Mouse (Mus musculus) forebrain, embryonic 11.5 days (tissue): ENCODE data around the gene Coasy. TPM values are rescaled to one million over a fixed set of nuclear protein-coding genes. Genes with fewer than 3 reads are reported as not detected.

Experiments used
- ATAC-seq: fragments of 200-750 bp; cut with Nextera tagmentation; replicated peaks from 2 replicates; pipeline ENCODE4 v1.8.0; 2017; ENCODE audit warnings: moderate TSS enrichment; ENCODE audit not compliant: low FRiP score
- DNase-seq: peaks from one replicate; pipeline ENCODE4 v3.0.0-alpha.2; 2017; ENCODE audit warnings: low spot score
- H3K27ac ChIP-seq: fragments of 300-500 bp; sonication (generic); 2 replicates; pipeline ENCODE4 v1.5.1; 2014; ENCODE audit warnings: low read depth, low read length
- H3K27me3 ChIP-seq: fragments of 300-500 bp; sonication (generic); 2 replicates; pipeline ENCODE4 v1.6.1; 2014; ENCODE audit warnings: mild to moderate bottlenecking, low read length, mixed read lengths; ENCODE audit not compliant: control insufficient read depth, insufficient read depth
- H3K36me3 ChIP-seq: fragments of 300-500 bp; sonication (generic); 2 replicates; pipeline ENCODE4 v1.6.1; 2014; ENCODE audit warnings: mild to moderate bottlenecking, low read length, moderate library complexity, mixed read lengths; ENCODE audit not compliant: control insufficient read depth, insufficient read depth
- H3K4me1 ChIP-seq: fragments of 300-500 bp; sonication (generic); replicated peaks from 2 replicates; pipeline ENCODE4 v1.6.1; 2014; ENCODE audit warnings: low read length, mixed read lengths; ENCODE audit not compliant: control insufficient read depth, insufficient read depth
- H3K4me2 ChIP-seq: fragments of 300-500 bp; sonication (generic); 2 replicates; pipeline ENCODE4 v1.6.1; 2014; ENCODE audit warnings: low read depth, mild to moderate bottlenecking, low read length, moderate library complexity, mixed read lengths; ENCODE audit not compliant: severe bottlenecking
- H3K4me3 ChIP-seq: fragments of 300-500 bp; sonication (generic); 2 replicates; pipeline ENCODE4 v1.5.1; 2014; ENCODE audit warnings: low read depth, low read length
- H3K9ac ChIP-seq: fragments of 300-500 bp; sonication (generic); 2 replicates; pipeline ENCODE4 v1.6.1; 2014; ENCODE audit warnings: low read length
- H3K9me3 ChIP-seq: fragments of 300-500 bp; sonication (generic); 2 replicates; pipeline ENCODE4 v1.6.1; 2016; ENCODE audit warnings: low read length, mixed read lengths; ENCODE audit not compliant: control insufficient read depth
- WGBS: fragments of 180-500 bp; shearing (Covaris S2); extraction: QIAGEN DNeasy Blood & Tissue Kit; methylation state at CpG from one replicate; pipeline ENCODE4 v1.1.7; 2014; 5-methylcytosine and 5-hydroxymethylcytosine counted together
- polyA plus RNA-seq: library from polyadenylated mRNA; unstranded; fragments of >200 nt; fragmentation: Nextera tagmentation; extraction: Ambion mirVana; gene quantifications from 2 replicates; pipeline ENCODE4 v1.2.1, GENCODE M21; 2014

Gene Coasy
- polyA plus RNA-seq, 1 experiment from 2014 or later = 51.5 TPM

DNA sequence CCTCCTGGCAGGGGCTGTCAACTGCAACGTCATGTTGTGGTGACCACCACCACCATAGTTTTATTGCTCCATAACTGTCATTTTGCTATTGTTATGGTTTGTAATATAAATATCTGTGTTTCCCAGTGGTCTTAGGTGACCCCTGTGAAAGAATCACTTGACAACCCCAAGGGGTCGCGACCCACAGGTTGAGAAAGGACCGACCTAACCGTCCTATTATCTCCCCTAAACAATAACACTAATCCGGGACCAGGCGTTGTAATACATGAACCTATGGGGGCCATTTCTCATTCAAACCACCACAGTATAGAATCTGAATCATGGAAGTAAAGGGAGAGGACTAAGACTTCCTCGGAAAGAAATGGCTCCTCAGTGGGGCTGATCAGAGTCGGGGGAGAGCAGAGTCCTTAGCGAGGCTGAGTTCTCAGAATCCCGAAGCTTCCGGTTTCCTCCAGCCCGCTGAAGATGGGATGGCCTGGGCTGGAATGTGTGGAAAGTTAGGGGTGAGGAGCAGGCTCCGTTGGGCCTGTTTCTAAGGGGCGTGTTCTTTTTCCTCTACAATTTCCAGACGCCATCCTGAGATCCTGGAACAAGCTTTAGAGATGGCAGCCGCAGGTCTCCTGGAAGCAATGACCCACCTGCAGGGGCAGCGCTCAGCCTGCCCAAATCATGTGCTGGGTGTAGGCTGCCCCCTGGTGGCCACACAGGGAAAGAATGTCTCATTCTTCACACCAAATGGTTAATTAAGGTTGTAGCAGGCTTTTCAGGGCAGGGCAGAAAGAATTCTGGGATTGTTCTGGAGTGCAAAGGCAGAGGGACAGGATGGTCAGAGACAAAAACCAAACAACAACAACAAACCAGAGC, 15.6 kb upstream of the Coasy start:
- DNase-seq (peak; percentile 93), ATAC-seq (peak; percentile 28; the same call in 1 of the 2 replicates)
- Histone ChIP-seq H3K4me3 (peak overlapping the region; percentile 19), H3K9me3 (no peaks in the 10 kb centered on the region), H3K9ac (peak overlapping the region; percentile 55; the same call in 1 of the 2 replicates), H3K27me3 (peaks cover 9% of the 10 kb centered on the region), H3K4me1 (0 out of 2 replicates have a peak, but pooled peaks cover 5% of the 10 kb centered on the region), H3K36me3 (no peaks in the 10 kb centered on the region), H3K27ac (no peak overlapping the region), H3K4me2 (peak overlapping the region; percentile 47)
- 20% methylated on average over 18 of the region's 18 CpGs for WGBS

DNA sequence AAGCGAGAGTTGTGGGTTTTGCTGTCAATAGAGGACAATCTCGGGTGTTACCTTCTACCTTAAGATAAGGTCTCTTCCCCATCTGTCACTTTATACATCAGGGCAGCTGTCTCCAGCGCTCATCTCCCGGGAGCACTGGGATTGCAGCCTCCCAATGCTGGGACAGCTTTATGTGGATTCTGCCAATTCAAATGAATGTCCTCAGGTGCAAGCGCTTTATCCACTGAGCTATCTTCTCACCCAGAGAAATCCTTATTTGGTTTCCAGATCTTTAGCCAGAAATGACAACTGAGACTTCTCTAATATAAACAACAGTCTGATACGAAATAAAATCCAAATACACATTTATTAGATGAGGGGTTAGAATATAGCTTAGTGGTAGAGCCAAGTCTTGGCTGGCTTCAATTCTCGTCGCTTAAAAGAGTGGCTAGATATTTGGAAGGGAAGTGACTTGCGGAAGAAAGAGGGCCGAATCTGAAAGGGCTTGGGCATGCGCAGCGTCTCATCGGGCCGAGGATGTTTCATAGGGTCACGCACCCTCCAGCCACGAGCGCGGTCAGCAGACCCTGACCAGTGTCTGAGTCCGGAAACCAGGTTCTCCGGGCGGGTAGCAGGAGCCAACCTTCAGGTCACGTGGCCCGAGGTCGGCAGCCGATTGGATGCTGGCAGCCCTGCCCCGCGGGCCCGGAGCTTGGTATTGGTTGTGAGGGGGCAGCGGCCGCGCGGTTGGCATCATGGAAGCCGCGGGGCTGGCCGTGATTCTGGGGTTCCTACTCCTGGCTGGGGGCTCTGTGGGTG, 12.8 kb upstream of the Coasy start, which contains the start of gene Naglu:
TSS of gene Naglu (plus strand) at position 622 of the 798 bp plus-strand sequence.
- Histone ChIP-seq H3K4me2 (peak within 1 kb of the TSS; percentile 98), H3K27ac (no peak within 1 kb of the TSS)
- WGBS = 5% methylated on average over 35 of the region's 35 CpGs

DNA sequence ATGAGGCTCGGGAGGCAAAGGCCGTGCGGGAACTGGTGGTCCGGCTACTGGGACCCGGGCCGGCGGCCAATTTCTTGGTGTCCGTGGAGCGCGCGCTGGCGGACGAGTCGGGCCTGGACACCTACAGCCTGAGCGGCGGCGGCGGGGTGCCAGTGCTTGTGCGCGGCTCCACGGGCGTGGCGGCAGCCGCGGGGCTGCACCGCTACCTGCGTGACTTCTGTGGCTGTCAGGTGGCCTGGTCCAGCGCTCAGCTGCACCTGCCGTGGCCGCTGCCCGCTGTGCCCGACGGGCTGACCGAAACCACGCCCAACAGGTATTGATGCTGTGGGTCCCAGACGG, 12.2 kb upstream of the Coasy start:
- Histone ChIP-seq H3K4me3 (peak overlapping the region; percentile 76), H3K9me3 (no peaks in the 10 kb centered on the region), H3K27ac (no peak overlapping the region), H3K9ac (peak overlapping the region; percentile 80), H3K4me1 (0 out of 2 replicates have a peak, but pooled peaks cover 3% of the 10 kb centered on the region), H3K4me2 (peak overlapping the region; percentile 98), H3K36me3 (no peaks in the 10 kb centered on the region), H3K27me3 (peaks cover 9% of the 10 kb centered on the region)
- no peak for DNase-seq
- peak; percentile 57 for ATAC-seq
- under 1% methylated on average over 36 of the region's 36 CpGs for WGBS

More for the DNA sequence above, 12.8 kb upstream of the Coasy start, which contains the start of gene Naglu:
- Histone ChIP-seq H3K27me3 (peaks cover 9% of the 10 kb centered on the region), H3K4me3 (peak within 1 kb of the TSS; percentile 76), H3K9ac (peak within 1 kb of the TSS; percentile 80), H3K9me3 (no peaks in the 10 kb centered on the region), H3K36me3 (no peaks in the 10 kb centered on the region), H3K4me1 (0 out of 2 replicates have a peak, but pooled peaks cover 3% of the 10 kb centered on the region)
- DNase-seq (peak; percentile 95), ATAC-seq (peak; percentile 89)

DNA sequence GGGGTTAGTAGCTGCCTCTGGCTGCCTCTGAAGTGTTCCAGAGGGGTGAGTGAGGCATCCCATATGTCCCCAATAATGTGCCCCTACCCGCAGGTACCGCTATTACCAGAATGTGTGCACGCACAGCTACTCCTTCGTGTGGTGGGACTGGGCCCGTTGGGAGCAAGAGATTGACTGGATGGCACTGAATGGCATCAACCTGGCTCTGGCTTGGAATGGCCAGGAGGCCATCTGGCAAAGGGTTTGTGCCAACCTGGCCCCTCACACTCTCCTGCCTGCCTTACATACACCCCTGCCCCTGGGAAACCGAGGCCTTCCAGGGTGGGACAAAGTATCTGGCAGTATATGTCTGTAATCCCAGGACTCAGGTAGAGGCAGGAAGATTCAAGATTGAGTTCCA, 11.4 kb upstream of the Coasy start:
- peak overlapping the region; percentile 98 for H3K4me2 ChIP-seq
- H3K9me3 ChIP-seq = no peaks in the 10 kb centered on the region
- no peaks in the 10 kb centered on the region for H3K36me3 ChIP-seq
- no peak for DNase-seq
- 64% methylated on average over 6 of the region's 6 CpGs for WGBS
- peak overlapping the region; percentile 8; the same call in 1 of the 2 replicates for H3K9ac ChIP-seq
- peaks cover 9% of the 10 kb centered on the region for H3K27me3 ChIP-seq
- H3K4me3 ChIP-seq = peak overlapping the region; percentile 76; the same call in 1 of the 2 replicates
- no peak for ATAC-seq
- H3K4me1 ChIP-seq = 0 out of 2 replicates have a peak, but pooled peaks cover 3% of the 10 kb centered on the region
- H3K27ac ChIP-seq = no peak overlapping the region

DNA sequence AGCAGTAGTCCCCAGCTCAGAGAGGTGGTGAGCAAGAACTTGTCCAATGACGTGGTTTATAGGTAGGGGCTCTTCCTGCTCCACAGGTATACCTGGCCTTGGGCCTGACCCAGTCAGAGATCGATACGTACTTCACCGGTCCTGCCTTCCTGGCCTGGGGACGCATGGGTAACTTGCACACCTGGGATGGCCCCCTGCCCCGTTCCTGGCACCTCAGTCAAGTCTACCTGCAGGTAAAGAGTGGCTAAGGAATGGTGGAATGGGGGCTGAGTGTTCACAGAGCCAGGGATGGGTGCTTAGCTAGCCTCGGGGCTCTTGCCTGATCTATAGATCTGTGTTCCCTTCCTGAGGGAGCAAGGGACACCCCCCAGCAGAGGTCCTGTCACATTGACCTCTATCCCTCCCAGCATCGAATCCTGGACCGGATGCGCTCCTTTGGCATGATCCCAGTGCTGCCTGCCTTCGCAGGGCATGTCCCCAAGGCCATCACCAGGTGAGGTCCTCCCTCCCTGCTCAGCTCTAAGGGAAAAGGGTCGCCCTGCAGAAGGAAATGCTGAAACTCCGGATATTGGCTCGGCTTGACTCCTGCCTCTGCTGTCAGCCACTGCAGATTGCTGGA, 10.4 kb upstream of the Coasy start:
- 0 out of 2 replicates have a peak, but pooled peaks cover 3% of the 10 kb centered on the region for H3K4me1 ChIP-seq
- H3K4me2 ChIP-seq = no peak overlapping the region
- H3K9me3 ChIP-seq = no peaks in the 10 kb centered on the region
- H3K36me3 ChIP-seq = no peaks in the 10 kb centered on the region
- WGBS = 70% methylated on average over 14 of the region's 14 CpGs
- H3K27me3 ChIP-seq = peaks cover 9% of the 10 kb centered on the region
- no peak for DNase-seq
- H3K27ac ChIP-seq = no peak overlapping the region
- ATAC-seq = no peak
- H3K4me3 ChIP-seq = no peak overlapping the region
- no peak overlapping the region for H3K9ac ChIP-seq

DNA sequence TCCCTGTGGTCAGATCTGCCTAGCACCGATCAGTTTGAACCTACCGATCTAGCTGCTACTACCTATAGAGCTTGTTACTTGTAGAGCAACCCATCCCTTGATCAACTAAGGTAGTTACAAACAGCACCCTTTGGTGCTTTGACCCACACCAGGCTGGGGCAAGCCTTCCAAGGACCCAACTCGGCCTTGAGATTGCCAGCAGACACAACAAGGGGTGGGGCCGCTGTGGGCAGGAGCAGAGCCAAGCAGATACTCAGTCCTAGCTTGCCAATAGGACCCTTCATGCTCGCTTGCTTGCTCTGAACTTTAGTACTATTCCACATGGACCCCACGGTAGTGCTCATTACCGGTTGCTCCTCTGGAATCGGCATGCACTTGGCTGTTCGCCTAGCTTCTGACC, 4.2 kb upstream of the Coasy start, which contains the start of gene Hsd17b1:
TSS of gene Hsd17b1 (plus strand) at position 291 of the 400 bp plus-strand sequence.
- Histone ChIP-seq H3K27me3 (peaks cover 42% of the 10 kb centered on the region), H3K9ac (no peak within 1 kb of the TSS), H3K36me3 (no peaks in the 10 kb centered on the region), H3K4me1 (peaks cover 6% of the 10 kb centered on the region; the same call in 1 of the 2 replicates), H3K4me2 (no peak within 1 kb of the TSS), H3K9me3 (no peaks in the 10 kb centered on the region), H3K4me3 (no peak within 1 kb of the TSS), H3K27ac (no peak within 1 kb of the TSS)
- 68% methylated on average over 9 of the region's 9 CpGs for WGBS
- no peak for ATAC-seq
- DNase-seq = no peak

DNA sequence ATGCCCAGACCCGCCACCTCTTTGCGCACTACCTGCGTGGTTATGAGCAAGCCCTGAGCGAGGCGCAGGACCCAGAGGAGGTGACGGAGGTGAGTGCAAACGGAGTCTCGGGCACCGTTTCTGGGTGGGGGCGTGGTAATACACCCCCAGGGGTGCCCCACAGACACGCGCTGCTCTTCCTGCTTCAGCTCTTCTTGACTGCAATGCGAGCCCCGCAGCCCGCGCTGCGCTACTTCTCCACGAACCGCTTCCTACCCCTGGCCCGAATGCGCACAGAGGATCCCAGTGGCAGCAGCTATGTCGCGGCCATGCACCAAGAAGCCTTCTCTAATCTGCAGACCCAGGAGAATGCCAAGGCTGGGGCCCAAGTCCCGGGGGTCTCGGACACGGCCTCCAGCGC, 2.6 kb upstream of the Coasy start:
- Histone ChIP-seq H3K9ac (no peak overlapping the region), H3K27ac (no peak overlapping the region), H3K4me2 (no peak overlapping the region), H3K4me3 (no peak overlapping the region), H3K4me1 (peaks cover 9% of the 10 kb centered on the region; the same call in 1 of the 2 replicates), H3K36me3 (no peaks in the 10 kb centered on the region), H3K27me3 (peaks cover 42% of the 10 kb centered on the region), H3K9me3 (no peaks in the 10 kb centered on the region)
- ATAC-seq (no peak), DNase-seq (no peak)
- 3% methylated on average over 27 of the region's 27 CpGs for WGBS

DNA sequence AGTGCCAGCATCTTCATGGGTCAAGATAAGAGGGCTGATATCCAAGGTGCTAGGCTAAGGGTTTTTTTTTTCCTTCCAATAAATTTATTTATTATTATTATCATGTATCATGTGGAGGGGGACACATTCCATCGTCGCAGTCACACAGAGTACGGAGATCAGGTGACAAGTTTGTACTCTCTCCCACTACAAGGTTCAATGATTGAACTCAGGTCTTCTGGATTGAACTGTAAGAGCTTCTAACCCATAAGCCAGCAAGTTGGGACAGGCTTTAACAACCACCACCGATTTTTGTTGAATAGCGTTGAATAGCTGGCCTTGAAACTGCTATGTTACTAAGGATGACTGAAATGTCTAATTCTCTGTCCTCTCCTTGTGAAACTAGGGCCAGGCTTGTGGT, 1.9 kb upstream of the Coasy start:
- Histone ChIP-seq H3K9ac (no peak overlapping the region), H3K4me2 (no peak overlapping the region), H3K36me3 (no peaks in the 10 kb centered on the region), H3K27ac (no peak overlapping the region), H3K9me3 (no peaks in the 10 kb centered on the region), H3K4me1 (peaks cover 9% of the 10 kb centered on the region; the same call in 1 of the 2 replicates), H3K4me3 (no peak overlapping the region), H3K27me3 (peaks cover 42% of the 10 kb centered on the region)
- DNase-seq (no peak), ATAC-seq (no peak)
- WGBS = 63% methylated on average over 5 of the region's 5 CpGs
